Mouse (Mus musculus) hindbrain, embryonic 10.5 days (tissue): ENCODE data around the gene Sgca. TPM values are rescaled to one million over a fixed set of nuclear protein-coding genes. Genes with fewer than 3 reads are reported as not detected.

Experiments used
- DNase-seq: peaks from one replicate; pipeline ENCODE4 v3.0.0-alpha.2; 2017; ENCODE audit warnings: low spot score
- H3K27ac ChIP-seq: fragments of 300-500 bp; sonication (generic); 2 replicates; pipeline ENCODE4 v1.5.1; 2016; ENCODE audit warnings: mild to moderate bottlenecking, moderate library complexity
- H3K27me3 ChIP-seq: fragments of 300-500 bp; sonication (generic); 2 replicates; pipeline ENCODE4 v1.6.1; 2016; ENCODE audit warnings: mild to moderate bottlenecking; ENCODE audit not compliant: poor library complexity, insufficient read depth, severe bottlenecking
- H3K36me3 ChIP-seq: fragments of 300-500 bp; sonication (generic); 2 replicates; pipeline ENCODE4 v1.6.1; 2016; ENCODE audit warnings: mild to moderate bottlenecking, moderate library complexity
- H3K4me1 ChIP-seq: fragments of 300-500 bp; sonication (generic); replicated peaks from 2 replicates; pipeline ENCODE4 v1.6.1; 2016; ENCODE audit warnings: mild to moderate bottlenecking
- H3K4me3 ChIP-seq: fragments of 300-500 bp; sonication (generic); 2 replicates; pipeline ENCODE4 v1.5.1; 2016; ENCODE audit warnings: mild to moderate bottlenecking, moderate library complexity
- H3K9me3 ChIP-seq: fragments of 300-500 bp; sonication (generic); 2 replicates; pipeline ENCODE4 v1.6.1; 2016; ENCODE audit warnings: mild to moderate bottlenecking, moderate library complexity
- WGBS: fragments of 180-500 bp; shearing (Covaris S2); methylation state at CpG from one replicate; pipeline ENCODE4 v1.1.7; 2016; 5-methylcytosine and 5-hydroxymethylcytosine counted together
- polyA plus RNA-seq: library from polyadenylated mRNA; unstranded; fragments of >200 nt; fragmentation: Nextera tagmentation; extraction: Ambion mirVana; gene quantifications from 2 replicates; pipeline ENCODE4 v1.2.1, GENCODE M21; 2016

The Sgca gene
- polyA plus RNA-seq, 1 experiment from 2014 or later: 0.10 TPM

DNA sequence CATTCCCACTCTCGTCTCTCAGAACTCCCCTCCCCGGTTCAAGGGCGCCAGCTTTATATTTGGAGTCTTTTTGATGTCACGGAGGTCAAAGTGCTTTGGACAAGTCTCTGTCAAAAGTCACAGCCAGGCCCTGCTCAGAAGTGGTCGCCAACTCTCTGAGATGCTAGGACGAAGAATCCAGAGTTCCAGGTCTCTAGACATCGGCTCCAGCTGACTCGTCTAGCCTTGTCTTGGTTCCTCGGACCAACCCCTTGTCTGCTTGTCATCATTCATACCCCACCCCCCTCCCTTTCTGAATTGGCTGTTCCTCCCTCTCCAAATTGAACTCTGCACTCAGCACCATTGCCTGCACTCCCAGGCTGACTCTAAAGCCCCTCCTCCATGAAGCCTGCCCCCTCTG, 46.5 kb downstream of the Sgca start:
- no peaks in the 10 kb centered on the region for H3K36me3 ChIP-seq
- DNase-seq: peak; percentile 29
- H3K27me3 ChIP-seq: peaks cover 49% of the 10 kb centered on the region
- H3K4me1 ChIP-seq: peaks cover 62% of the 10 kb centered on the region
- H3K27ac ChIP-seq: peak overlapping the region; percentile 79
- no peak overlapping the region for H3K4me3 ChIP-seq
- no peaks in the 10 kb centered on the region for H3K9me3 ChIP-seq
- WGBS: 46% methylated on average over 9 of the region's 9 CpGs

DNA sequence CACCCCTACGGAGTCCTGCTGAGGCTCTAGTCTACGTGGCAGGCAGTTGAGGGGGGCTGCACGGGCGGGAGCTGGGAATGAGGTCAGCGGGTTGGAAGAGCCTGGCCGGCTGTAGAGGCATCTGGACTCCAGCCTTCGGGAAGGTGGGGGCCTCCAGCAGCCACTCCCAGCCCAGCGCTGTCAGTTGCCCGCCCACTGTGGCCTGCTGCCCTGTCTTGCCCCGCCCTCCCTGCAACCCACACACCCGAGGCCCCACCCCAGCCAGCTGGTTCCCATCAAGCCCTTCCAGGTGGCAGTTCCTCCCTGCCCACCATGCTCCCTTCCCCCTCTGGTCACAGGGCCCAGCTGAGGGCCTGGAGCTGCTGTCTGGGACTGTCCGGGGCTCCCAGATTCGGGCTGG, 47.3 kb downstream of the Sgca start:
- Histone ChIP-seq H3K9me3 (no peaks in the 10 kb centered on the region), H3K36me3 (no peaks in the 10 kb centered on the region), H3K27ac (peak overlapping the region; percentile 79), H3K27me3 (peaks cover 41% of the 10 kb centered on the region), H3K4me1 (peaks cover 54% of the 10 kb centered on the region), H3K4me3 (peak overlapping the region; percentile 7; the same call in 1 of the 2 replicates)
- 6% methylated on average over 13 of the region's 13 CpGs for WGBS
- DNase-seq: peak; percentile 89

- peaks cover 44% of the 10 kb centered on the region for H3K4me1 ChIP-seq
- 19% methylated on average over 5 of the region's 5 CpGs for WGBS
- no peak overlapping the region for H3K4me3 ChIP-seq
- peak; percentile 25 for DNase-seq
- H3K9me3 ChIP-seq: no peaks in the 10 kb centered on the region
- H3K27me3 ChIP-seq: peaks cover 31% of the 10 kb centered on the region
- no peaks in the 10 kb centered on the region for H3K36me3 ChIP-seq
- H3K27ac ChIP-seq: peak overlapping the region; percentile 79
Observed at GRCm38 (mm10) chr11:94927771-94928291, 48.3 kb downstream of the Sgca start.

GRCm38 (mm10) chr11:94926431-94926830, 49.7 kb downstream of the Sgca start:
- no peak overlapping the region for H3K4me3 ChIP-seq
- peaks cover 44% of the 10 kb centered on the region for H3K4me1 ChIP-seq
- no peak overlapping the region for H3K27ac ChIP-seq
- no peak for DNase-seq
- WGBS: 77% methylated on average over 11 of the region's 11 CpGs
- no peaks in the 10 kb centered on the region for H3K9me3 ChIP-seq
- H3K36me3 ChIP-seq: no peaks in the 10 kb centered on the region
- peaks cover 17% of the 10 kb centered on the region; the same call in 1 of the 2 replicates for H3K27me3 ChIP-seq

DNA sequence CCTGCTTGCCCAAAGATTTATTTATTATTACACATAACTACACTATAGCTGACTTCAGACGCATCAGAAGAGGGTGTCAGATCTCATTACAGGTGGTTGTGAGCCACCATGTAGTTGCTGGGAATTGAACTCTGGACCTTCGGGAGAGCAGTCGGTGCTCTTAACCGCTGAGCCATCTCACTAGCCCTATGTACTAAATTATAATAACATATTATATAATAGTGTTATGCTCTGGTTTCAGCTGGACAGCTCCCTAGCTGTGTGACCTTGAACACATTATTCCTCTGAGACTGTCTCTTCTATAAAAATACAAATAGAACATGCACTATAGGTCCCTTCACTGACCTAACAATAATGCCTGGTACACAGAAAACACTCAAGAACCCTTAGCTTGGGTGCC, 51.1 kb downstream of the Sgca start:
- Histone ChIP-seq H3K9me3 (no peaks in the 10 kb centered on the region), H3K36me3 (no peaks in the 10 kb centered on the region), H3K4me3 (no peak overlapping the region), H3K27me3 (peaks cover 10% of the 10 kb centered on the region; the same call in 1 of the 2 replicates), H3K27ac (no peak overlapping the region), H3K4me1 (peaks cover 34% of the 10 kb centered on the region)
- WGBS: 93% methylated on average over 4 of the region's 4 CpGs
- no peak for DNase-seq

DNA sequence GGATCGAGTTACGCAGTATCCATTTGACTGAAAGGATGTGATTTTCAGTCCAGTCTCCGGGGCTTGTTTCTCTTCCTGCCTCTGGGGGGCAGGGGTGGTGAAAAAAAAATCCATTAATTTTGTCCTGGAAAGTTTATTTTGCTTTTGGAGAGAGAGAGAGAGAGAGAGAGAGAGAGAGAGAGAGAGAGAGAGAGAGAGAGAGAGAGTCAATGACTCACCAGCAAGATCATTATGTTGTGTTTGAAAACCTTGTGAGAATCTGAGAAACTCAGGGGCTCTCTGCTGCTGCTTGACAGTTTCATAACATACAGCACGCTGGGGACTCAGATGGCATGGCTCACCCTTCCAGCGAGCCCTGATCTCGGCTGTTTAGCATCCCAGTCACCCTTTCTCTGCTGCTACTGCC, 55.1 kb downstream of the Sgca start:
- Histone ChIP-seq H3K36me3 (no peaks in the 10 kb centered on the region), H3K4me3 (no peak overlapping the region), H3K27ac (no peak overlapping the region), H3K9me3 (no peaks in the 10 kb centered on the region), H3K4me1 (peaks cover 8% of the 10 kb centered on the region), H3K27me3 (no peaks in the 10 kb centered on the region)
- WGBS: 62% methylated on average over 6 of the region's 6 CpGs
- DNase-seq: no peak

- H3K4me3 ChIP-seq: no peak overlapping the region
- H3K27me3 ChIP-seq: 0 out of 2 replicates have a peak, but pooled peaks cover 5% of the 10 kb centered on the region
- no peaks in the 10 kb centered on the region for H3K36me3 ChIP-seq
- H3K4me1 ChIP-seq: peaks cover 18% of the 10 kb centered on the region
- H3K27ac ChIP-seq: no peak overlapping the region
- H3K9me3 ChIP-seq: no peaks in the 10 kb centered on the region
- WGBS: 81% methylated on average over 6 of the region's 6 CpGs
- DNase-seq: no peak
Observed at GRCm38 (mm10) chr11:94917717-94918116, 58.4 kb downstream of the Sgca start.

- no peak overlapping the region for H3K27ac ChIP-seq
- 31% methylated on average over 4 of the region's 4 CpGs for WGBS
Observed at GRCm38 (mm10) chr11:94916477-94916876, 59.6 kb downstream of the Sgca start.

DNA sequence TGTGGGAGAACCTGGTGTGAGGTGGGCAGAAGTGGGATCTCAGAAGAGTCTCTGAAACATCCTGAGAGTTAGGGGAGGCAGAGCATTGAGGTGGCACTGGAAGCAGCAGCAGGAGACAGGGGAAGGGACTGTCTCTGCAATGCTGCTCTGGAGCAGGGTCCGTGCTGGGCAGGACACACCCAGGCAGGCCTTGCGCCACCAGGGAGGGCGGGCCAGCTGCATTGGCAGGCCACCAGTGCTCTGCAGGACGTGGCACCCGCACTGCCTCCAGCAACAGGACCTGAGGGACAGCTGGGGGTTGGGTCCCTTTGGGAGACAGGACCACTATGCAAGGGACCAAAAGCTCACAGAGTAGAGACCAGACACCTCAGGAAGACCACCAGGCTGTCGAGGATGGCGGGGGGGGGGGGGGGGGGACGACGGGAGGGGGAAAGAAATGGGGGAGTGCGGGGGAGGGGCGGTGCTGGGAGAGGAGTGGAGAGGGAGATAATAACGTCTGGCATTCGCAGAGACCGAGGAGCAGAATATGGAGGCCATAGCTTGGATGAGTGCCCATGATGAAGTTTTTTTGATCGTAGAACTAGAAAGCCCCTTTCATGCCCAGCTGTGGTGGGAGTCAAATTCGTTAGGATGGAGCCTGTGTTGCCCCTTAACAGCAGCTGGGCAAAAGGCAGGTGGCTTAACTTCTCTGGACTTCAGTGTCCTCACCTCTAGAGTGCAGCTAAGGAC, 60.3 kb downstream of the Sgca start:
- H3K9me3 ChIP-seq: no peaks in the 10 kb centered on the region
- no peak overlapping the region for H3K4me3 ChIP-seq
- H3K27me3 ChIP-seq: 0 out of 2 replicates have a peak, but pooled peaks cover 5% of the 10 kb centered on the region
- no peaks in the 10 kb centered on the region for H3K36me3 ChIP-seq
- WGBS: 32% methylated on average over 14 of the region's 16 CpGs
- DNase-seq: no peak
- H3K4me1 ChIP-seq: peaks cover 18% of the 10 kb centered on the region
- H3K27ac ChIP-seq: no peak overlapping the region

More at GRCm38 (mm10) chr11:94916477-94916876, 59.6 kb downstream of the Sgca start:
- Histone ChIP-seq H3K4me1 (peaks cover 18% of the 10 kb centered on the region), H3K27me3 (0 out of 2 replicates have a peak, but pooled peaks cover 5% of the 10 kb centered on the region), H3K4me3 (no peak overlapping the region), H3K9me3 (no peaks in the 10 kb centered on the region), H3K36me3 (no peaks in the 10 kb centered on the region)
- no peak for DNase-seq

DNA sequence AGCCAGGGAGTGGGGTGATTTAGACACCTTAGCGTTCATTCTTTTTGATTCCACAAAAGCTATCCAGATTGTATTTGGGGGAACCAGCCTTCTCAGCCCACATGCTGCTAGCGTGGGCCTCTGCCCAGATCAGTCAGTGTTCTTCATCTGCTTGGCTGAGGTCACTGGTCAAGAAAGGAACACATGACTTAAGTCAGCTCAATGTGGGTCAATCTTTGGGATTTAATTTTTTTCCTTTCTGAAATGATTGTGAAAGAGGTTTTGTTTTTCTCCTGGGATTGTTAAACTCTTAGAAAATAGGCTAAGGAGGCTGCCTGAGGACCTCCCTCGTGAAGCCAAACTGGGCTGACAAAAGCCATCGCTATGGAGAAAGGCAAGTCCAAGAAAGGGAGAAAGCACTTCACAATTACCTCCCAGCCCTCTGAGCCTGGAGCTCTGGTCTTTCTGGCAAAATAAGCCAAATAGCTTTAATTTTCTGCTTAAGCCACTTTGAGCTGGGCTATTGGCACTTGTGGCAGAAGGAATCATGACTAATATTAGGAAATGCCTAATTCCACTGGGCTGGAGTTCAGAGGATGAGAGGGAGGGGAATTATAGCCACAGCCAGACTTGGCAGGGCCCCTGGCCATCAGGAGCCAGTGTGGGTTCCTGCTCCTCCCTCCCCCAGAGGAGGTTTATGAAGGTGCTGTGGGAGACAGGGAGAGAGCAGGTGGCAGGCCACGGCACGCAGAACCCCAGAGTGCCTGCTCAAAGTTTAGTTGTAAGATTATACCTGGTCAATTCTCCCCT, 62.6 kb downstream of the Sgca start:
- Histone ChIP-seq H3K4me1 (peaks cover 18% of the 10 kb centered on the region), H3K36me3 (no peaks in the 10 kb centered on the region), H3K27ac (no peak overlapping the region), H3K9me3 (no peaks in the 10 kb centered on the region), H3K4me3 (no peak overlapping the region), H3K27me3 (0 out of 2 replicates have a peak, but pooled peaks cover 5% of the 10 kb centered on the region)
- no peak for DNase-seq
- 76% methylated on average over 6 of the region's 6 CpGs for WGBS
